Mouse (Mus musculus) layer of hippocampus, postnatal 36 days (tissue): ENCODE data around the gene Krtap10-4. TPM values are rescaled to one million over a fixed set of nuclear protein-coding genes. Genes with fewer than 3 reads are reported as not detected.
"Not testable (repeated sequence)": the region's sequence is repeated elsewhere in the genome, so short reads cannot be mapped to it uniquely, and the experiment has no call there.

ENCODE experiments used
- DNase-seq, 2 experiments: peaks; one replicate each; pipeline ENCODE4 v3.0.0; 2022
- total RNA-seq, 2 experiments: library from RNA; stranded (reverse); gene quantifications; 2 replicates each; pipeline ENCODE4 v1.2.3; 2021

Gene Krtap10-4
- total RNA-seq, 2 experiments from 2014 or later: not detected

- DNase-seq: not testable (repeated sequence)
Measured at GRCm38 (mm10) chr10:77787876-77788275, 39.0 kb downstream of the Krtap10-4 start, which contains the start of gene Gm7137. Gene Gm7137, minus strand, starts transcription at chr10:77788200.

GRCm38 (mm10) chr10:77783396-77783795 is 43.5 kb downstream of the Krtap10-4 start:
- DNase-seq: not testable (repeated sequence)

GRCm38 (mm10) chr10:77782442-77782841 is 44.5 kb downstream of the Krtap10-4 start, which contains the start of gene Gm3250:
Gene Gm3250, minus strand, starts transcription at chr10:77782542.
- DNase-seq: not testable (repeated sequence)

- not testable (repeated sequence) for DNase-seq
Measured at GRCm38 (mm10) chr10:77776844-77777243, 50.1 kb downstream of the Krtap10-4 start, which contains the start of gene Gm7138. Gene Gm7138, minus strand, starts transcription at chr10:77776944.

Other genes with a start within 250 kb of the Krtap10-4 start
- 10 to 100 TPM; 68.2 to 69.0 TPM for gene Pttg1ip, start 245.4 kb downstream of the Krtap10-4 start, total RNA-seq
- 100 to 1,000 TPM; 127 TPM for gene Sumo3, start 221.0 kb downstream of the Krtap10-4 start, total RNA-seq
- 10 to 100 TPM; 17.2 to 29.6 TPM for gene Gm49325, start 220.9 kb downstream of the Krtap10-4 start, total RNA-seq
- gene Ube2g2, start 204.8 kb downstream of the Krtap10-4 start, total RNA-seq: 10 to 100 TPM; 83.8 to 95.4 TPM
- not detected for gene Tspear, start 140.5 kb downstream of the Krtap10-4 start, total RNA-seq
- gene Gm19402, start 136.3 kb downstream of the Krtap10-4 start, total RNA-seq: not detected
- gene Gm9508, start 129.9 kb downstream of the Krtap10-4 start, total RNA-seq: not detected
- gene Gm10272, start 120.5 kb downstream of the Krtap10-4 start, total RNA-seq: not detected
- gene Gm10024, start 115.6 kb downstream of the Krtap10-4 start, total RNA-seq: not detected
- not detected for gene Gm10142, start 111.3 kb downstream of the Krtap10-4 start, total RNA-seq
- not detected for gene Krtap12-1, start 106.5 kb downstream of the Krtap10-4 start, total RNA-seq
- gene Gm10100, start 100.6 kb downstream of the Krtap10-4 start, total RNA-seq: not detected
- gene Gm18596, start 84.5 kb downstream of the Krtap10-4 start, total RNA-seq: not detected
- not detected for gene Gm9736, start 75.7 kb downstream of the Krtap10-4 start, total RNA-seq
- gene Gm3233, start 67.4 kb downstream of the Krtap10-4 start, total RNA-seq: not detected
- gene Gm3238, start 55.8 kb downstream of the Krtap10-4 start, total RNA-seq: not detected
- gene Gm7138, start 50.2 kb downstream of the Krtap10-4 start, total RNA-seq: not detected
- gene Gm3250, start 44.6 kb downstream of the Krtap10-4 start, total RNA-seq: not detected
- not detected for gene Gm7137, start 38.9 kb downstream of the Krtap10-4 start, total RNA-seq
- not detected for gene Gm9639, start 32.0 kb downstream of the Krtap10-4 start, total RNA-seq
- not detected for gene Gm19668, start 28.0 kb downstream of the Krtap10-4 start, total RNA-seq
- not detected for gene Gm9507, start 15.3 kb downstream of the Krtap10-4 start, total RNA-seq
- gene Gm2696, start 12.4 kb downstream of the Krtap10-4 start, total RNA-seq: not detected
- not detected for gene Krtap10-10, start 8.9 kb upstream of the Krtap10-4 start, total RNA-seq
- not detected for gene Gm36176, start 19.7 kb upstream of the Krtap10-4 start, total RNA-seq
- not detected for gene Gm10318, start 25.8 kb upstream of the Krtap10-4 start, total RNA-seq
- not detected for gene Gm3285, start 34.9 kb upstream of the Krtap10-4 start, total RNA-seq
- 1 to 10 TPM; 3.8 to 4.7 TPM for gene Lrrc3, start 75.4 kb upstream of the Krtap10-4 start, total RNA-seq
- gene Trpm2, start 143.5 kb upstream of the Krtap10-4 start, total RNA-seq: 10 to 100 TPM; 30.3 to 40.0 TPM
- 10 to 100 TPM; 34.6 to 37.4 TPM for gene 1810043G02Rik, start 151.4 kb upstream of the Krtap10-4 start, total RNA-seq
- 100 to 1,000 TPM; 201 to 209 TPM for gene Pfkl, start 183.0 kb upstream of the Krtap10-4 start, total RNA-seq
- gene Dnmt3l, start 214.9 kb upstream of the Krtap10-4 start, total RNA-seq: under 1 TPM in 1 of 2 experiments, not detected in 1; 0.65 TPM
- gene Aire, start 216.5 kb upstream of the Krtap10-4 start, total RNA-seq: under 1 TPM; 0.28 to 0.77 TPM
- gene Icosl, start 242.2 kb upstream of the Krtap10-4 start, total RNA-seq: 1 to 10 TPM; 8.0 to 8.4 TPM